Mouse (Mus musculus): ENCODE results near the gene Gpr182. TPM values are rescaled to one million over a fixed set of nuclear protein-coding genes. Genes with fewer than 3 reads are reported as not detected.

Gpr182 gene
- polyA plus RNA-seq, 1 experiment from 2014 or later, result 2.7 TPM

DNA sequence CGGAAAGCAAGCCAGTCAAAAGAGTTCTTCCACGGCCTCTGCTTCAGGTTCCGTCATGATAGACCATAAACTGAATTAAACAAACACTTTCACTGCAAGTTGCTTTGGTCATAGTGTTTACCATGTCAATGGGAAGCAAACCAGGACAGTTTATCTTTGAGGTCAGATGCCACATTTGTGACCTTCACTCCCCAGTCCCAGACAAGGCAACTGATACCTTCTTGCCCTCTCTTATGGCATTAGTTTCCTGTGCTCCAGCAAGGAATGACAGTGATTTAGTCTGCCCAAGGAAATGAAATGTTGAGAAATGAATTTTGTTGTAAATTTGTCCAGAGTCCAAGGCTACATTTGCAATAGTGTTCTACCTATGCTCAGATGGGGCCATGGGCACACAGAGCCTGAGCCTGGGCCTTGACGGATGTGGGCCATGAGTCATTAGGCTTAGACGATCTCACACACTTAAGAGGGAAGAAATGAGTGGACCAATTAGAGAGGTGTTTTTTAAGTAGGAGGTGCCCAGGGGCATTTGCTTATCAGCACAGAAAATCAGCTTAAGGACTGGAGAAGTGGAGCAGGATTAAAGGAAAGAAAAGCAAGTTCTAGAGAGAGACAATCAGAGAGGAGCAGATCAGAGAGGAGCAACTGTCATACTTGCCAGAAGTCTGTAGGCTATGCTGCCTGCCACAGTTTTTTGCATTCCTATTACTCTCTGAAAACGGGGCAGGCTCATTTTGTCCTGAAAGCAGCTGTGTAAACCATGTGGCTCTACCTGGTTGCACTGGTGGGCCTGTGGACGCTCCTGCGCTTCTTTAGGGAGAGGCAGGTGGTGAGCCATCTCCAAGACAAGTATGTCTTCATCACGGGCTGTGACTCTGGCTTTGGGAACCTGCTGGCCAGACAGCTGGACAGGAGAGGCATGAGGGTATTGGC, 7.9 kb upstream of the Gpr182 start, which contains the start of the genes Rdh1 and Rdh16f1:
Rdh1 (plus strand) TSS at position 541 of the 930 bp plus-strand sequence.
Rdh16f1 (plus strand) TSS at position 607 of the 930 bp plus-strand sequence.
- Histone ChIP-seq H3K36me3 (ENCODE audit: control insufficient read depth, insufficient read depth, low read length) (no peaks in the 10 kb centered on the region), H3K4me2 (ENCODE audit: low read depth, low read length) (no peak within 1 kb of the TSS), H3K9ac (ENCODE audit: low read length) (no peak within 1 kb of the TSS), H3K27me3 (ENCODE audit: control insufficient read depth, insufficient read depth, low read length) (no peaks in the 10 kb centered on the region), H3K4me1 (ENCODE audit: control insufficient read depth, insufficient read depth, low read length) (peaks cover 7% of the 10 kb centered on the region), H3K4me3 (replicated peaks; ENCODE audit: low read length) (no peak within 1 kb of the TSS), H3K9me3 (replicated peaks; ENCODE audit: control insufficient read depth, low read length) (no peaks in the 10 kb centered on the region), H3K27ac (ENCODE audit: low read length) (no peak within 1 kb of the TSS)
- ATAC-seq (ENCODE audit: insufficient read depth, low FRiP score), result no peak
- 59% methylated on average over 9 of the region's 9 CpGs for WGBS

DNA sequence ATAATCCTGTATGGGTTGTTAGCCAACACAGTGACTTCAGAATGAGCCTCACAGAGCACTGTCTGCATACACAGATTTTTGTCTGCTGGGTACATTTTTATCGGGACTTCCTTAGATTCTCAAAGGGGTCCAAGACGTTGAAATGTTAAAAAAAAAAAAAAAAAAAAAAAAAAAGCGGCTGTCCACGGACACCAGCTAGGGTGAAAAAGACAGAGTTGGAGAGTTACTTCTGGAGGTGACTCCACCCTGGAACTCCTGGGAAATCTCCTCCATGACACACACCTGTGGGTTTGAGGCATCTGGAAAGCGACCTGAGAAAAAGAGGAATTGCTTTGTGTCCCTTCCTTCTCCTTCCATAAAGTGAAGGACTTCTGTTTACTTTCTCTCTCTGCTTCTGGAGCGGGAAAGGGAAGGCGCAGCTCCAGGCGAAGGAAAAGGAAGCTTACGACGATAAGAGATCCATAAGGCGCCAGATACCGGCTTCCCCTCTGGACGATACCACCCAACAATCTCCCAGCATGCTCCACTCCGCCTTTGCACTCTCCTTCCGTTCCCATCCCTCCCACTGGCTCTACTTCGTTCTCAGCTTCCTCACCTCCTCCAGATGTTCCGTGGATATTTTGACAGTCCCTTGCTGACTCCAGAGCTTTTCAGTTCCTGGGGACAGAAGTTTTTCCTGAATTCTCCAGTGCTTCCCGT, 4.4 kb upstream of the Gpr182 start:
- peaks cover 10% of the 10 kb centered on the region; the same call in 1 of the 2 replicates for H3K4me1 ChIP-seq (ENCODE audit: control insufficient read depth, insufficient read depth, low read length)
- no peaks in the 10 kb centered on the region for H3K9me3 ChIP-seq (replicated peaks; ENCODE audit: control insufficient read depth, low read length)
- no peaks in the 10 kb centered on the region for H3K27me3 ChIP-seq (ENCODE audit: control insufficient read depth, insufficient read depth, low read length)
- ATAC-seq (ENCODE audit: insufficient read depth, low FRiP score), result no peak
- H3K4me2 ChIP-seq (ENCODE audit: low read depth, low read length), result peak overlapping the region; percentile 60
- WGBS, result 24% methylated on average over 18 of the region's 18 CpGs
- H3K4me3 ChIP-seq (replicated peaks; ENCODE audit: low read length), result peak overlapping the region; percentile 22
- H3K27ac ChIP-seq (ENCODE audit: low read length), result peak overlapping the region; percentile 21; the same call in 1 of the 2 replicates
- no peaks in the 10 kb centered on the region for H3K36me3 ChIP-seq (ENCODE audit: control insufficient read depth, insufficient read depth, low read length)
- peak overlapping the region; percentile 23; the same call in 1 of the 2 replicates for H3K9ac ChIP-seq (ENCODE audit: low read length)

DNA sequence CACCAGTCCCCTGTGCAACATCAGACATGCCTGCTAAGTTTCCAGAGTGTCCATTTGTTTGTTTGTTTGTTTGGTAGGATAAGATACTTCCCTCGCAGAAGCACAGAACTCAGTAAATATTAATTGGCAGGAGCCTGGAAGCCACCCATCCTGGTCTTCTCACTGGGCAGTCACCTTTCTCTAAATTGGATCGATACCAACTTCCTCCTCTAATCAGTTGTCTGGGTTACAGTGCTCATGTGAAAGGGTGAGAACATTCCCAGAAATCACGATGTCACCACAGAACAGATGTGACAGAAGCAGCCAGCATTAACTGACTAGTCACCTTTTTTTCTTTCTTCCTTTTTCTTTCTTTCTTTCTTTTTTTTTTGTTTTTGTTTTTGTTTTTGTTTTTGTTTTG, 3.7 kb upstream of the Gpr182 start:
- H3K4me2 ChIP-seq (ENCODE audit: low read depth, low read length), result no peak overlapping the region
- ATAC-seq (ENCODE audit: insufficient read depth, low FRiP score), result no peak
- H3K4me3 ChIP-seq (replicated peaks; ENCODE audit: low read length), result no peak overlapping the region
- peaks cover 10% of the 10 kb centered on the region; the same call in 1 of the 2 replicates for H3K4me1 ChIP-seq (ENCODE audit: control insufficient read depth, insufficient read depth, low read length)
- H3K27me3 ChIP-seq (ENCODE audit: control insufficient read depth, insufficient read depth, low read length), result no peaks in the 10 kb centered on the region
- H3K27ac ChIP-seq (ENCODE audit: low read length), result no peak overlapping the region
- 61% methylated on average over 3 of the region's 3 CpGs for WGBS
- H3K9me3 ChIP-seq (replicated peaks; ENCODE audit: control insufficient read depth, low read length), result no peaks in the 10 kb centered on the region
- no peaks in the 10 kb centered on the region for H3K36me3 ChIP-seq (ENCODE audit: control insufficient read depth, insufficient read depth, low read length)
- no peak overlapping the region for H3K9ac ChIP-seq (ENCODE audit: low read length)

DNA sequence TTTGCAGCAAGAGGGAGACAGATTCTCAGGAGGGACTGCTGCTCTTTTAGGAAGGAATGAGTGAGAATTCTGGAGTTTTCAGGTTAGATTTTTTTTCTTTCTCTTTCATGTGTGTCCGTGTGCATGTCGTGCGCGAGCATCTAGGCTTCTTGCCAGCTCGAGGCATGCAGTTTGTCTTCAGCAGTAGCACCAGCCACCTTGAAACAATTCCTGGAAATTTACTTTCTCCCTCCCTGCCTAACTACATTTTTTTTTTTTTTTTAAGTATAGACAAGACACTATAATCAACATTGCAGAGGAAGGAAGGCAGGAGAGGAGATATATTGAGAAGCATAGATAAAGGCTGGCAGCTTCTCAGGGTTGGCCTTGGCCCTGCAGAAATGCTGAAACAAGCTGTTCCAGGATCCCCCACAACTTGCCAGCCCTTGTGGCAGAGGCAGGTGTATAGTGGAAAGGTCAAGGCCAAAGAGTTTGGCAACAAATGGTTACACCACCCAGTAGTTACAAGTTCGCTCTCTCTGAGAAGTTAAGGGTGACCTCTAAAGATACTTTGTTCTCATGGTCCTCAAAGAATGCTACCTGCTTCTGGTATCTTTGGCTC, 3.1 kb upstream of the Gpr182 start:
- no peak overlapping the region for H3K9ac ChIP-seq (ENCODE audit: low read length)
- H3K27me3 ChIP-seq (ENCODE audit: control insufficient read depth, insufficient read depth, low read length), result no peaks in the 10 kb centered on the region
- H3K4me3 ChIP-seq (replicated peaks; ENCODE audit: low read length), result no peak overlapping the region
- H3K4me1 ChIP-seq (ENCODE audit: control insufficient read depth, insufficient read depth, low read length), result peaks cover 10% of the 10 kb centered on the region; the same call in 1 of the 2 replicates
- H3K36me3 ChIP-seq (ENCODE audit: control insufficient read depth, insufficient read depth, low read length), result no peaks in the 10 kb centered on the region
- no peak overlapping the region for H3K27ac ChIP-seq (ENCODE audit: low read length)
- no peak overlapping the region for H3K4me2 ChIP-seq (ENCODE audit: low read depth, low read length)
- no peak for ATAC-seq (ENCODE audit: insufficient read depth, low FRiP score)
- H3K9me3 ChIP-seq (replicated peaks; ENCODE audit: control insufficient read depth, low read length), result no peaks in the 10 kb centered on the region
- WGBS, result 59% methylated on average over 6 of the region's 6 CpGs

DNA sequence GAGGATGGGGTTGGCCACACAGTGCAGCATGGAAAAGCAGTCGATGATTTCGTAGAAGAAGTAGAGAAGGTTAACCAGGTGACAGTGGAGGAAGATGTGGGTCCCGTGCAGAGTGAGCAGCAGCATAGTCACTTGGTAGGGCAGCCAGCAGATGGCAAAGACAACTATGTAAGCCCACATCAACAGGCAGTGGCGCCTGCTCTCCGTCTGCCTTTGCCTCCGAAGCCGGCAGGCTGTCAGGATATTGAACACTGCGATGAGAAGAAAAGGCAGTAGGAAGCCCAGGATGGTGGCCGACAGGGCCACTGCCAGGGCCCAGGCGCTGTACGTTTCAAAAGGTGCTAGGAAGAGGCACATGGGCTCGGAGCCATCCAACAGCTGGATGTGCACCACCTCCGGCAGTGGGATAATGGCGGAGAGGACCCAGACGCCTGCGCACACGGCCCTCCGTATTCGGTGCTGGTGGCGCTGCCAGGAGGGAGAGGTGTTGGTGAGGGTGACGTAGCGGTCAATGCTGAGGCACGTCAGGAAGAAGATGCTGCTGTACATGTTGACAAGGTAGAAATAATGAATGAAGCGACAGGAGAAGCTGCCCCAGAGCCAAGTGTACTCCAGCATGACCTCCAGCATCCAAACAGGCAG, 1.3 kb downstream of the Gpr182 start:
- Histone ChIP-seq H3K27me3 (ENCODE audit: control insufficient read depth, insufficient read depth, low read length) (no peaks in the 10 kb centered on the region), H3K4me3 (replicated peaks; ENCODE audit: low read length) (peak overlapping the region; percentile 19), H3K4me1 (ENCODE audit: control insufficient read depth, insufficient read depth, low read length) (peaks cover 13% of the 10 kb centered on the region), H3K9ac (ENCODE audit: low read length) (peak overlapping the region; percentile 49; the same call in 1 of the 2 replicates), H3K4me2 (ENCODE audit: low read depth, low read length) (peak overlapping the region; percentile 36), H3K27ac (ENCODE audit: low read length) (no peak overlapping the region), H3K9me3 (replicated peaks; ENCODE audit: control insufficient read depth, low read length) (no peaks in the 10 kb centered on the region), H3K36me3 (ENCODE audit: control insufficient read depth, insufficient read depth, low read length) (no peaks in the 10 kb centered on the region)
- WGBS, result 54% methylated on average over 24 of the region's 24 CpGs
- ATAC-seq (ENCODE audit: insufficient read depth, low FRiP score), result no peak

DNA sequence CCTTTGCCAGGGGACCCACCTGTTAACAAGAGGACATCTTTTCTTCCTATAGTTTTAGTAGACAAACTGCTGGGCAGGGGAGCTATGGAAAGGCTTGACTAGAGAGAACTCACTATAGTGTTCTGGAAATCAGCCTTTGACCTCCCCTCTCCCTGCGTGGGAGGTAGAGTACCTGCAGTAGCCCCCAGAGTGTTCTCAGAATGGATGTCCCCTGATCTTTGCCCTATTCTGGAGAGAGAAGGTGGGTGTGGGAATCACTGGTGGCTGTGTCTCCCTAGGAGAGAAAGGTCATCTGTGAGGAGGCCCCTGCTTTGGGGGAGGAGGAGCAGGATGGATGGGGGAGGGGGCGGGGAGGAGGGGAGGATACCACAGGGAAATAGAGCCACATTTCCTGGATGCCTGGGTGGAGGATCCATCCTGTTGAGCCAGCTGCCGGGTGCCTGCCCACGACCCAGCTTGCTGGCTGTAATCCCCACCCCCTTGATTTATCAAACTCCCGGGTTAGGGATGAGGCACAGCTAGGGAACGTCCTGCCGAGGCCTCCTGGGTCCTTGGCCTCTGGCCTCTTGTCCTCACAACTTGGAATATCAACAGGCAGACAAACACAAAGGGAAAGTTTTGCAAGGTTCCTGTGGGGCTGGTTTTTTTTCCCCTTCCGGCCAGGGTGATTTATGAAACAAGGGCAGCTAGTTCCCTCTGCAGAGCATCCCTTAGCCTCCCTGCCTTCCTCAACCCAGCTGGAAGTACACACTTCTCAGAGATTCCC, 2.5 kb downstream of the Gpr182 start:
- H3K9me3 ChIP-seq (replicated peaks; ENCODE audit: control insufficient read depth, low read length), result no peaks in the 10 kb centered on the region
- H3K27me3 ChIP-seq (ENCODE audit: control insufficient read depth, insufficient read depth, low read length), result no peaks in the 10 kb centered on the region
- H3K4me1 ChIP-seq (ENCODE audit: control insufficient read depth, insufficient read depth, low read length), result peaks cover 13% of the 10 kb centered on the region
- peak overlapping the region; percentile 36; the same call in 1 of the 2 replicates for H3K4me2 ChIP-seq (ENCODE audit: low read depth, low read length)
- H3K27ac ChIP-seq (ENCODE audit: low read length), result peak overlapping the region; percentile 23; the same call in 1 of the 2 replicates
- no peak overlapping the region for H3K4me3 ChIP-seq (replicated peaks; ENCODE audit: low read length)
- 0 out of 2 replicates have a peak overlapping the region, but pooled peaks have one; percentile 26 for H3K9ac ChIP-seq (ENCODE audit: low read length)
- peaks cover 5% of the 10 kb centered on the region; the same call in 1 of the 2 replicates for H3K36me3 ChIP-seq (ENCODE audit: control insufficient read depth, insufficient read depth, low read length)
- no peak for ATAC-seq (ENCODE audit: insufficient read depth, low FRiP score)
- WGBS, result 10% methylated on average over 8 of the region's 8 CpGs

DNA sequence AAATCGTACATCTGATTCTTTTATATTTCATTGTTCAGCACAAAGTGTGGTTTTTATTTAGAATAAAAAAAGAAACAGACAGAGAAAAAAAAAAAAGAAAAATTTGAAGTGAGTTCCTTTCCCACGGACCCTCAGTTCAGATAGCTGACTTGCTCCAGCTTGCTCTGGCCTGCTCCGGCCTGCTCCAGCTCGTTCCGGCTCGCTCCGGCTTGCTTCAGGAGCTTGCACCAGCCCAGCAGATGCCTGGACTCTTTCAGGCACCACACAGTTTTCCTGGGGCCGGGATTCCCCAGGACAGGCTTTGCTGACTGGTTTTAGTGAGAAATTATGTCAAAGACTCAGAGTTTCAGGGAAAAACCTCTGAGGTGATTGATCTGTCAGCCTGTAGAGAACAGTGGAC, 4.3 kb downstream of the Gpr182 start:
- Histone ChIP-seq H3K27me3 (ENCODE audit: control insufficient read depth, insufficient read depth, low read length) (no peaks in the 10 kb centered on the region), H3K36me3 (ENCODE audit: control insufficient read depth, insufficient read depth, low read length) (peaks cover 23% of the 10 kb centered on the region), H3K4me3 (replicated peaks; ENCODE audit: low read length) (no peak overlapping the region), H3K27ac (ENCODE audit: low read length) (no peak overlapping the region), H3K4me1 (ENCODE audit: control insufficient read depth, insufficient read depth, low read length) (peaks cover 13% of the 10 kb centered on the region), H3K9me3 (replicated peaks; ENCODE audit: control insufficient read depth, low read length) (no peaks in the 10 kb centered on the region), H3K4me2 (ENCODE audit: low read depth, low read length) (no peak overlapping the region), H3K9ac (ENCODE audit: low read length) (no peak overlapping the region)
- no peak for ATAC-seq (ENCODE audit: insufficient read depth, low FRiP score)
- 84% methylated on average over 8 of the region's 8 CpGs for WGBS

DNA sequence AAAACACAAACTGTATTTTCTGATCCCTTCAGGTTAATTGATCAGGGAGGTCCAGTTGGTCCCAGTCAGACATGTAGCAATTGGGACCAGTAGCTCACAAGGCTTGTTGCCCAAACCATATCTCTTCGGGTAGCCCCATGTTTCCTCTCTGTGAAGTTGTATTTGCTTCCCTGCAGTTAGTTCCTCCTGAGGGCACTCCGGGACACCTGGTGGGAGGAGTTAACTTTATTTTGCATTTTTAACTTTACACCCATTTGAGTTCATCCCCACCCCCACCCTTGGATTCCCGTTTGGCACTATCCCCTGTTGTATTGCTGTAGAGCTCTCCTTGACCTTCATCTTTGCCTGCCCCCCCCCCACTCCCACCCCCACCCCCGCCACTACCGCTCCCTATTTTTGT, 5.6 kb downstream of the Gpr182 start:
- H3K9ac ChIP-seq (ENCODE audit: low read length), result no peak overlapping the region
- WGBS, result 70% methylated on average over 5 of the region's 5 CpGs
- no peak overlapping the region for H3K27ac ChIP-seq (ENCODE audit: low read length)
- H3K4me2 ChIP-seq (ENCODE audit: low read depth, low read length), result no peak overlapping the region
- peaks cover 30% of the 10 kb centered on the region for H3K36me3 ChIP-seq (ENCODE audit: control insufficient read depth, insufficient read depth, low read length)
- H3K4me3 ChIP-seq (replicated peaks; ENCODE audit: low read length), result no peak overlapping the region
- H3K4me1 ChIP-seq (ENCODE audit: control insufficient read depth, insufficient read depth, low read length), result peaks cover 10% of the 10 kb centered on the region
- ATAC-seq (ENCODE audit: insufficient read depth, low FRiP score), result no peak
- H3K9me3 ChIP-seq (replicated peaks; ENCODE audit: control insufficient read depth, low read length), result no peaks in the 10 kb centered on the region
- H3K27me3 ChIP-seq (ENCODE audit: control insufficient read depth, insufficient read depth, low read length), result no peaks in the 10 kb centered on the region
